Mouse (Mus musculus) testis, adult 2 months (tissue): ENCODE results near the gene Maco1.

Source experiments
- CTCF ChIP-seq: fragments of 200-500 bp; IDR thresholded peaks from 2 replicates; pipeline ENCODE4 v1.5.1; 2012; ENCODE audit warnings: low read depth, mild to moderate bottlenecking, inconsistent platforms, low read length, moderate library complexity; ENCODE audit not compliant: control insufficient read depth, insufficient read depth, insufficient replicate concordance
- POLR2A ChIP-seq: fragments of 200-500 bp; IDR thresholded peaks from 2 replicates; pipeline ENCODE4 v1.6.1; 2012; ENCODE audit warnings: low read depth, mild to moderate bottlenecking, inconsistent platforms, low read length, moderate library complexity; ENCODE audit not compliant: control insufficient read depth

DNA sequence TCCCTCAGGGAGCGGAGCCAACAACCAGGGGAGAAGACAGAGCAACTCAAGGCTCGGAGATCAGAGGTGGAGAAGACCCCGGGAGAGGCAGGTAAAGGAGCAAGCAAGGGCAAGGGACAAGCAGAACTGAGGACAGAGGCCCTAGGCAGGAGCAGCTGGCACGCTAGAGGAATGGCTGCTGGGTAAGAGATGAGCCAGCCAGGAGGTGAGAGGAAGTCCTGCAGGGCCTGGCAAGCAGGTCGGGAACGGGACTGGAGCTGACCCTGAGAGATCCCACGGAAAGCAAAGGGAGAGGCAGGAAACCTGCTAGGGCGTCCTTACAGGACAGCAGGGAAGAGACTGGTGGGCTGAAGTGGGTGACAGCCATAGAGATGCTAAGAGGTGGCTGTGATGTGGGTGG lies 48.0 kb upstream of the Maco1 start:
- no peak for TF ChIP-seq POLR2A
- TF ChIP-seq CTCF, result no peak
